Mouse (Mus musculus) C2C12 (cell line): ENCODE measurements at regions not wholly inside any gene's neighbourhood (a gene's known extent, or its start where the extent isn't known, plus 50 kb on each side); places are given as distances from the start of the nearest gene placed in this dataset.

Experiments
- CTCF ChIP-seq: IDR thresholded peaks from one replicate; pipeline ENCODE4 v1.5.1; 2011; ENCODE audit not compliant: control insufficient read depth, insufficient read depth, insufficient read length
- MAX ChIP-seq: IDR thresholded peaks from one replicate; pipeline ENCODE4 v1.6.1; 2011; ENCODE audit warnings: mild to moderate bottlenecking, control low read depth

DNA sequence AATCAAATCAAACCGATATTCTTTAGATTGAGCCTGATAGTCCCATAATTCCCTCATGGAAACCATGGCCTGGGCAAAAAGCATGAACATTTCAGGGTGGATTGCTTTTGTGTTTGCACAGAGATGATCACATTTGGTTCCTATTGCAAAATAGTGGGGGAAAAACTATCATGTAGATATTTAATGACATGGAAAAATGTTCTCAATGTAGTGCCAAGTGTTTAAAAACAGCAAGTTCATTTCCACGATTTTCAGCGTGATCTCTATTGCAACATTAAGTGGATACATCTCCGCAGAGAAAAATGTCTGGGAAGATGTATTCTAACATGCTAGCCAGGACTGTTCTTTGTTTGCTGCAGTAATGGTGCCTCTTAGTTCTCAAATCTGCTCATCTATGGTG is 235.0 kb upstream of the Stt3b start:
- TF ChIP-seq CTCF: no peak
- no peak for TF ChIP-seq MAX
